Mouse (Mus musculus): ENCODE data around the gene Elf1.

DNA sequence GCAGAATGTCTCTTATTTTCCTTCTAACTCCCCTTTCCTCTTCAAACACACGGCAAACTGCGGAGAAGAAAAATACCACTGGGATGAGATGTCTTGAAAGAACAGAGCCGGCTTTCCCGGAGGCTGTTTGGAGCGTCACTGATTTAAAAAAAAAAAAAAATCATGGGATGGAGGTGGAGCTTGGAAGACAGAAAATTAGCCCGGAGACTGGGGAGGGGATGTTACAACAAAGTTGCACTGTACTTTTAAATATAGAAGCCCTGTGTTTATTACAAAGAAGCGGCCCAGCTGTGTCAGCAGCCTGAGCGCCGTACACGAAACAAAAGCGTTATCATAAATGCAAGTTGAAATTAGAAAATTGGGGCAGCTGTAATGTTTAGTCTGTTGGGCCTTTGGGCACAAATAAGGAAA lies 1.3 kb downstream of the Elf1 start:
- TF ChIP-seq POLR2A (IDR thresholded peaks at IDR 0.05; ENCODE audit: borderline replicate concordance, low read depth, low read length) (no peak), CTCF (IDR thresholded peaks at IDR 0.05; ENCODE audit: low read depth, low read length) (no peak)
